Mouse (Mus musculus) liver, adult 2 months (tissue): Measurements from ENCODE around the gene Psmd13. TPM values are rescaled to one million over a fixed set of nuclear protein-coding genes. Genes with fewer than 3 reads are reported as not detected.

Experiments
- DNase-seq: peaks from one replicate; pipeline ENCODE4 v3.0.0-alpha.2; 2011; ENCODE audit warnings: low read depth, low spot score; ENCODE audit errors: extremely low read depth
- H3K27ac ChIP-seq: fragments of 200-500 bp; replicated peaks from 2 replicates; pipeline ENCODE4 v1.5.1; 2012; ENCODE audit warnings: low read depth, mild to moderate bottlenecking, control low read depth, inconsistent platforms, low read length; ENCODE audit not compliant: insufficient read depth
- H3K27me3 ChIP-seq: fragments of 200-500 bp; 2 replicates; pipeline ENCODE4 v1.6.1; 2012; ENCODE audit warnings: mild to moderate bottlenecking, moderate library complexity, low read length, inconsistent platforms; ENCODE audit not compliant: control insufficient read depth, insufficient read depth
- H3K36me3 ChIP-seq: fragments of 200-500 bp; 2 replicates; pipeline ENCODE4 v1.6.1; 2012; ENCODE audit warnings: low read length, inconsistent platforms; ENCODE audit not compliant: control insufficient read depth, insufficient read depth
- H3K4me1 ChIP-seq: fragments of 200-500 bp; 2 replicates; pipeline ENCODE4 v1.6.1; 2011; ENCODE audit warnings: low read length; ENCODE audit not compliant: control insufficient read depth, insufficient read depth
- H3K4me3 ChIP-seq: fragments of 200-500 bp; 2 replicates; pipeline ENCODE4 v1.5.1; 2011; ENCODE audit warnings: low read depth, mild to moderate bottlenecking, control low read depth, low read length, moderate library complexity; ENCODE audit not compliant: insufficient read depth
- H3K79me2 ChIP-seq: fragments of 200-500 bp; 2 replicates; pipeline ENCODE4 v1.6.1; 2012; ENCODE audit warnings: inconsistent platforms, mild to moderate bottlenecking, low read length, moderate library complexity; ENCODE audit not compliant: control insufficient read depth, insufficient read depth
- H3K9ac ChIP-seq: fragments of 200-500 bp; 2 replicates; pipeline ENCODE4 v1.6.1; 2012; ENCODE audit warnings: low read depth, mild to moderate bottlenecking, control low read depth, inconsistent platforms, low read length
- CTCF ChIP-seq: fragments of 200-500 bp; IDR thresholded peaks from 2 replicates; pipeline ENCODE4 v1.5.1; 2011; ENCODE audit warnings: low read depth, low read length, control low read depth
- POLR2A ChIP-seq: fragments of 200-500 bp; IDR thresholded peaks from 2 replicates; pipeline ENCODE4 v1.6.1; 2011; ENCODE audit warnings: low read length, control low read depth; ENCODE audit not compliant: insufficient read depth; ENCODE audit errors: extremely low read depth
- WGBS: fragments of 180-500 bp; shearing (Covaris S2); methylation state at CpG from one replicate; pipeline ENCODE4 v1.1.7; 2018; 5-methylcytosine and 5-hydroxymethylcytosine counted together
- polyA plus RNA-seq: library from polyadenylated mRNA; depleted of rRNA; stranded (reverse); fragments of >200 nt; gene quantifications from 2 replicates; pipeline ENCODE4 v1.2.3, GENCODE M21; 2012
- total RNA-seq: library from RNA; depleted of rRNA; stranded (reverse); fragments of >200 nt; gene quantifications from 2 replicates; pipeline ENCODE4 v1.2.3, GENCODE M21; 2014

Gene Psmd13
- total and polyA plus RNA-seq, 2 experiments = 51.1 to 102 TPM

GRCm38 (mm10) chr7:140855181-140855580 lies 26.6 kb upstream of the Psmd13 start:
- H3K36me3 ChIP-seq = peaks cover 8% of the 10 kb centered on the region; the same call in 1 of the 2 replicates
- peaks cover 30% of the 10 kb centered on the region for H3K79me2 ChIP-seq
- peaks cover 51% of the 10 kb centered on the region for H3K4me1 ChIP-seq
- peak overlapping the region; percentile 88 for H3K9ac ChIP-seq
- no peak for DNase-seq
- peak overlapping the region; percentile 87 for H3K27ac ChIP-seq
- WGBS = 44% methylated on average over 9 of the region's 9 CpGs
- H3K27me3 ChIP-seq = no peaks in the 10 kb centered on the region
- no peak for TF ChIP-seq POLR2A
- TF ChIP-seq CTCF = no peak
- H3K4me3 ChIP-seq = peak overlapping the region; percentile 83

GRCm38 (mm10) chr7:140855860-140856784 lies 25.6 kb upstream of the Psmd13 start, which contains the start of gene Gm45785:
TSS of gene Gm45785 (minus strand) at chr7:140856331.
- peak within 1 kb of the TSS; percentile 92 for H3K4me3 ChIP-seq
- H3K79me2 ChIP-seq = peaks cover 30% of the 10 kb centered on the region
- under 1% methylated on average over 51 of the region's 51 CpGs for WGBS
- H3K4me1 ChIP-seq = peaks cover 43% of the 10 kb centered on the region
- H3K27me3 ChIP-seq = no peaks in the 10 kb centered on the region
- peak within 1 kb of the TSS; percentile 97 for H3K27ac ChIP-seq
- peak within 1 kb of the TSS; percentile 91 for H3K9ac ChIP-seq
- H3K36me3 ChIP-seq = peaks cover 8% of the 10 kb centered on the region; the same call in 1 of the 2 replicates
- peak; percentile 57 for TF ChIP-seq POLR2A
- TF ChIP-seq CTCF = no peak
- DNase-seq = peak; percentile 98

DNA sequence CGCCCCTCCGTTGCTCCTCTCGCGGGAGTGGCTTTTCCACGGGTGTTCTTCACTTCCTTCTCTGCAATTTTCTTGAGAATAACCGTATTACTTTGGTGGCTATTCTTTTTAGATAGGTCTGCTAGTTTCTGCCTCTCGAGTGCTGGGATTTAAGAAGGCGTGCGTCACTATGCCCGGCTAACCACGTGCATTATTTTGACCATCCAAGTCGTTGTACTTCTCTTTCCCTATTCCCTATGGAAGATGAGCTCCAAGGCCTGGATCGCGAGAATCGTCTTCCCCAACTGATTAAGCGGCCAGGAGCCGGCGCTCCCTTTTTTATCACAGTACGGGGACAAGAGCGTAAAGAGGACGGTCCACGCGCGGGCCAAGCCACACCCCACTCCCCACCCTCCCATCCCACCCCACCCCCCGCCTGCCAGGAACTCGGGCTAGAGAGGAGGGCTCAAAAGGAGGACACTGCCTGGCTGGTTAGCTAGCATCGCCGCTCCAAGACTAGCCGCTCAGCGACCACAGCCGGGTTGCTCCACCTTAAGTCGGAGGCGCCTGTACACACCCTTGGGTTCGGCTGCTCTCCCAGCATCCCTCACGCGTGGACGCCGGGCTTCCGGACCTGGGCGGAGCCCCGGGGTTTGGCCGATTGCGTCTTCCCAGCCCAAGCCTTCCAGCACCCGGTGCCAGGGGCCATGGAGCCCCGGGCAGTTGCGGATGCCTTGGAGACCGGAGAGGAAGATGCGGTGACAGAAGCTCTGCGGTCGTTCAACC lies 24.8 kb upstream of the Psmd13 start, which contains the start of gene Ric8a:
TSS of gene Ric8a (plus strand) at position 173 of the 765 bp plus-strand sequence.
- H3K4me1 ChIP-seq = peaks cover 35% of the 10 kb centered on the region
- H3K27ac ChIP-seq = peak within 1 kb of the TSS; percentile 97
- TF ChIP-seq CTCF (no peak), POLR2A (peak; percentile 66)
- peak within 1 kb of the TSS; percentile 92 for H3K4me3 ChIP-seq
- H3K36me3 ChIP-seq = peaks cover 8% of the 10 kb centered on the region; the same call in 1 of the 2 replicates
- peaks cover 30% of the 10 kb centered on the region for H3K79me2 ChIP-seq
- peak; percentile 80 for DNase-seq
- H3K27me3 ChIP-seq = no peaks in the 10 kb centered on the region
- peak within 1 kb of the TSS; percentile 91 for H3K9ac ChIP-seq
- under 1% methylated on average over 50 of the region's 50 CpGs for WGBS

DNA sequence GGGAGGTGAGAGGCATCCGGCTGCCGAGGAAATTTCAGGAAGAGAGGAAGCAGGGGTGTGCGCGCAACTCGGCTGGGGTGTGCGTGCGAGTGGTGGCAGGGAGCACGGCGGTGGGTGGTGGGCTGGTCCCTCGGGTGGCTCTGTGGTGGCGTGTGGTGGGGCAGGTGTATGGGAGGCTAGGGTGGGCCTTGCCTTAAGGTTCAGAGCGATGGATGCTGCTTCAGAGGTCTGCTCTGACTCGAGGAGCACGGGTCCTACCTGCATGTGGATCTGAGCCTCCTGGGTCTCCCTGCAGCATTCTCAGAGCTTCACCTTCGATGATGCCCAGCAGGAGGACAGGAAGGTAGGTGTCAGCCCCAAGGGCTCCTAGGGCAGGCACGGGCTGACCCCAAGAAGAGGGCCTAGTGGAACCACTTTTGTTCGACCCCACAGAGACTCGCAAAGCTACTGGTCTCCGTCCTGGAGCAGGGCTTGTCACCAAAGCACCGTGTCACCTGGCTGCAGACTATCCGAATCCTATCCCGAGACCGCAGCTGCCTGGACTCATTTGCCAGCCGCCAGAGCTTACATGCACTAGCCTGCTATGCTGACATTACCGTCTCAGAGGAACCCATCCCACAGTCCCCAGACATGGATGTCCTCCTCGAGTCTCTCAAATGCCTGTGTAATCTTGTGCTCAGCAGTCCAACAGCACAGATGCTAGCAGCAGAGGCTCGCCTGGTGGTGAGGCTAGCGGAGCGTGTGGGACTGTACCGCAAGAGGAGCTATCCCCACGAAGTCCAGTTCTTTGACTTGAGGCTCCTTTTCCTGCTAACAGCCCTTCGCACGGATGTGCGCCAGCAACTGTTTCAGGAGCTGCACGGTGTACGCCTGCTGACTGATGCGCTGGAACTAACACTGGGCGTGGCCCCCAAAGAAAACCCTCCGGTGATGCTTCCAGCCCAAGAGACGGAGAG lies 23.9 kb upstream of the Psmd13 start, which contains the start of gene Bet1l:
TSS of gene Bet1l (minus strand) at position 28 of the 956 bp plus-strand sequence.
- peaks cover 27% of the 10 kb centered on the region for H3K4me1 ChIP-seq
- DNase-seq = no peak
- WGBS = 35% methylated on average over 40 of the region's 40 CpGs
- H3K79me2 ChIP-seq = peaks cover 25% of the 10 kb centered on the region
- no peaks in the 10 kb centered on the region for H3K27me3 ChIP-seq
- TF ChIP-seq POLR2A (no peak), CTCF (no peak)
- peak within 1 kb of the TSS; percentile 92 for H3K4me3 ChIP-seq
- peak within 1 kb of the TSS; percentile 97 for H3K27ac ChIP-seq
- peak within 1 kb of the TSS; percentile 91 for H3K9ac ChIP-seq
- H3K36me3 ChIP-seq = peaks cover 10% of the 10 kb centered on the region

GRCm38 (mm10) chr7:140858746-140859145 lies 23.0 kb upstream of the Psmd13 start:
- no peak overlapping the region for H3K9ac ChIP-seq
- WGBS = 96% methylated on average over 8 of the region's 8 CpGs

More at GRCm38 (mm10) chr7:140858746-140859145, 23.0 kb upstream of the Psmd13 start:
- H3K79me2 ChIP-seq = peaks cover 21% of the 10 kb centered on the region
- H3K36me3 ChIP-seq = peaks cover 19% of the 10 kb centered on the region
- no peak for TF ChIP-seq POLR2A
- no peak for TF ChIP-seq CTCF
- no peaks in the 10 kb centered on the region for H3K27me3 ChIP-seq
- no peak for DNase-seq
- H3K4me1 ChIP-seq = peaks cover 21% of the 10 kb centered on the region
- no peak overlapping the region for H3K27ac ChIP-seq
- no peak overlapping the region for H3K4me3 ChIP-seq
